Mouse (Mus musculus): ENCODE results near the gene Rnf146.
"Not testable (repeated sequence)": the region's sequence is repeated elsewhere in the genome, so short reads cannot be mapped to it uniquely, and the experiment has no call there.

The Rnf146 gene

GRCm38 (mm10) chr10:29362197-29362900, at the start of gene Rnf146:
TSS of gene Rnf146 (minus strand) at chr10:29362442.
- no peak for DNase-seq (ENCODE audit: low spot score)

- no peak for DNase-seq (ENCODE audit: low spot score)
Measured at GRCm38 (mm10) chr10:29402656-29403268, 40.5 kb upstream of the Rnf146 start.

- not testable (repeated sequence) for DNase-seq (ENCODE audit: low spot score)
Measured at GRCm38 (mm10) chr10:29394890-29395289, 32.6 kb upstream of the Rnf146 start.

- DNase-seq (ENCODE audit: low spot score) = no peak
Measured at GRCm38 (mm10) chr10:29381558-29381957, 19.3 kb upstream of the Rnf146 start.

- no peak for DNase-seq (ENCODE audit: low spot score)
Measured at GRCm38 (mm10) chr10:29374065-29374464, 11.8 kb upstream of the Rnf146 start.

- DNase-seq (ENCODE audit: low spot score) = peak; percentile 82
Measured at GRCm38 (mm10) chr10:29361464-29362196, 612 bp downstream of the Rnf146 start.

- DNase-seq (ENCODE audit: low spot score) = no peak
Measured at GRCm38 (mm10) chr10:29361095-29361463, 1.2 kb downstream of the Rnf146 start.

- DNase-seq (ENCODE audit: low spot score) = peak; percentile 17
Measured at GRCm38 (mm10) chr10:29354183-29354582, 8.1 kb downstream of the Rnf146 start.

- no peak for DNase-seq (ENCODE audit: low spot score)
Measured at GRCm38 (mm10) chr10:29352575-29352974, 9.7 kb downstream of the Rnf146 start.

GRCm38 (mm10) chr10:29351420-29351819, 10.8 kb downstream of the Rnf146 start:
- DNase-seq (ENCODE audit: low spot score) = no peak

- no peak for DNase-seq (ENCODE audit: low spot score)
Measured at GRCm38 (mm10) chr10:29346638-29347037, 15.6 kb downstream of the Rnf146 start.

GRCm38 (mm10) chr10:29344232-29344631, 18.0 kb downstream of the Rnf146 start:
- no peak for DNase-seq (ENCODE audit: low spot score)

- peak; percentile 51 for DNase-seq (ENCODE audit: low spot score)
Measured at GRCm38 (mm10) chr10:29338355-29339056, 23.7 kb downstream of the Rnf146 start.

GRCm38 (mm10) chr10:29333836-29334235, 28.4 kb downstream of the Rnf146 start:
- DNase-seq (ENCODE audit: low spot score) = no peak

- DNase-seq (ENCODE audit: low spot score) = no peak
Measured at GRCm38 (mm10) chr10:29324817-29325216, 37.4 kb downstream of the Rnf146 start.

- no peak for DNase-seq (ENCODE audit: low spot score)
Measured at GRCm38 (mm10) chr10:29313905-29314304, 48.3 kb downstream of the Rnf146 start.

- DNase-seq (ENCODE audit: low spot score) = peak; percentile 83
Measured at GRCm38 (mm10) chr10:29313064-29313638, 49.1 kb downstream of the Rnf146 start, which contains the start of gene Echdc1. TSS of gene Echdc1 (plus strand) at chr10:29313166.

GRCm38 (mm10) chr10:29311480-29312219, 50.6 kb downstream of the Rnf146 start:
- DNase-seq (ENCODE audit: low spot score) = no peak

GRCm38 (mm10) chr10:29302230-29302629, 60.0 kb downstream of the Rnf146 start:
- no peak for DNase-seq (ENCODE audit: low spot score)

Data from left cerebral cortex, adult 11 months (tissue).